Mouse (Mus musculus): ENCODE measurements at regions not wholly inside any gene's neighbourhood (a gene's known extent, or its start where the extent isn't known, plus 50 kb on each side); places are given as distances from the start of the nearest gene placed in this dataset.

GRCm38 (mm10) chr16:93215630-93216029 is 388.2 kb downstream of the Setd4 start:
- no peak for ATAC-seq (ENCODE audit: insufficient number of reproducible peaks, low FRiP score)
- H3K9ac ChIP-seq, result no peak overlapping the region
- H3K9me3 ChIP-seq (replicated peaks), result no peaks in the 10 kb centered on the region
- no peaks in the 10 kb centered on the region for H3K4me1 ChIP-seq (replicated peaks)
- H3K4me3 ChIP-seq, result no peak overlapping the region
- H3K4me2 ChIP-seq, result no peak overlapping the region
- no peak overlapping the region for H3K27ac ChIP-seq (ENCODE audit: poor library complexity, severe bottlenecking)
- 81% methylated on average over 4 of the region's 4 CpGs for WGBS
- H3K36me3 ChIP-seq, result no peaks in the 10 kb centered on the region
- H3K27me3 ChIP-seq (replicated peaks), result peaks cover 13% of the 10 kb centered on the region; the same call in 1 of the 2 replicates

- WGBS, result 69% methylated on average over 6 of the region's 6 CpGs
- no peak for ATAC-seq (ENCODE audit: insufficient number of reproducible peaks, low FRiP score)
- Histone ChIP-seq H3K4me3 (no peak overlapping the region), H3K4me1 (replicated peaks) (no peaks in the 10 kb centered on the region), H3K9me3 (replicated peaks) (no peaks in the 10 kb centered on the region), H3K36me3 (no peaks in the 10 kb centered on the region), H3K27me3 (replicated peaks) (peaks cover 13% of the 10 kb centered on the region; the same call in 1 of the 2 replicates), H3K4me2 (no peak overlapping the region), H3K27ac (ENCODE audit: poor library complexity, severe bottlenecking) (no peak overlapping the region), H3K9ac (no peak overlapping the region)
Measured at GRCm38 (mm10) chr16:93213618-93214017, 387.7 kb upstream of the Runx1 start.

- 78% methylated on average over 3 of the region's 3 CpGs for WGBS
- no peak for ATAC-seq (ENCODE audit: insufficient number of reproducible peaks, low FRiP score)
- H3K4me3 ChIP-seq, result no peak overlapping the region
Measured at GRCm38 (mm10) chr16:93207675-93208074, 381.7 kb upstream of the Runx1 start.

GRCm38 (mm10) chr16:93207217-93207616 is 381.3 kb upstream of the Runx1 start:
- H3K9ac ChIP-seq, result no peak overlapping the region
- 90% methylated on average over 5 of the region's 5 CpGs for WGBS

More at GRCm38 (mm10) chr16:93207675-93208074, 381.7 kb upstream of the Runx1 start:
- no peak overlapping the region for H3K9ac ChIP-seq
- H3K4me1 ChIP-seq (replicated peaks), result no peaks in the 10 kb centered on the region
- no peaks in the 10 kb centered on the region for H3K36me3 ChIP-seq
- H3K9me3 ChIP-seq (replicated peaks), result no peaks in the 10 kb centered on the region
- no peaks in the 10 kb centered on the region; the same call in 1 of the 2 replicates for H3K27me3 ChIP-seq (replicated peaks)
- no peak overlapping the region for H3K27ac ChIP-seq (ENCODE audit: poor library complexity, severe bottlenecking)
- H3K4me2 ChIP-seq, result no peak overlapping the region

GRCm38 (mm10) chr16:93206325-93206724 is 380.4 kb upstream of the Runx1 start:
- no peak overlapping the region for H3K9ac ChIP-seq
- H3K9me3 ChIP-seq (replicated peaks), result no peaks in the 10 kb centered on the region
- H3K4me3 ChIP-seq, result no peak overlapping the region
- no peak overlapping the region for H3K4me2 ChIP-seq
- ATAC-seq (ENCODE audit: insufficient number of reproducible peaks, low FRiP score), result no peak
- no peak overlapping the region for H3K27ac ChIP-seq (ENCODE audit: poor library complexity, severe bottlenecking)
- H3K36me3 ChIP-seq, result no peaks in the 10 kb centered on the region
- H3K27me3 ChIP-seq (replicated peaks), result no peaks in the 10 kb centered on the region; the same call in 1 of the 2 replicates
- 69% methylated on average over 4 of the region's 4 CpGs for WGBS
- H3K4me1 ChIP-seq (replicated peaks), result no peaks in the 10 kb centered on the region

More at GRCm38 (mm10) chr16:93207217-93207616, 381.3 kb upstream of the Runx1 start:
- no peak overlapping the region for H3K4me3 ChIP-seq
- H3K27me3 ChIP-seq (replicated peaks), result no peaks in the 10 kb centered on the region; the same call in 1 of the 2 replicates
- H3K36me3 ChIP-seq, result no peaks in the 10 kb centered on the region
- no peak overlapping the region for H3K4me2 ChIP-seq
- ATAC-seq (ENCODE audit: insufficient number of reproducible peaks, low FRiP score), result no peak
- no peaks in the 10 kb centered on the region for H3K9me3 ChIP-seq (replicated peaks)
- H3K27ac ChIP-seq (ENCODE audit: poor library complexity, severe bottlenecking), result no peak overlapping the region
- H3K4me1 ChIP-seq (replicated peaks), result no peaks in the 10 kb centered on the region

GRCm38 (mm10) chr16:93204601-93205000 is 378.7 kb upstream of the Runx1 start:
- Histone ChIP-seq H3K4me2 (no peak overlapping the region), H3K4me1 (replicated peaks) (no peaks in the 10 kb centered on the region), H3K4me3 (no peak overlapping the region), H3K27me3 (replicated peaks) (no peaks in the 10 kb centered on the region; the same call in none of the 2 replicates), H3K27ac (ENCODE audit: poor library complexity, severe bottlenecking) (no peak overlapping the region), H3K9me3 (replicated peaks) (no peaks in the 10 kb centered on the region), H3K9ac (no peak overlapping the region), H3K36me3 (no peaks in the 10 kb centered on the region)
- no peak for ATAC-seq (ENCODE audit: insufficient number of reproducible peaks, low FRiP score)
- 80% methylated on average over 4 of the region's 4 CpGs for WGBS

GRCm38 (mm10) chr16:93202591-93202990 is 376.6 kb upstream of the Runx1 start:
- no peaks in the 10 kb centered on the region for H3K36me3 ChIP-seq
- no peak overlapping the region for H3K4me3 ChIP-seq
- no peaks in the 10 kb centered on the region; the same call in none of the 2 replicates for H3K27me3 ChIP-seq (replicated peaks)
- no peaks in the 10 kb centered on the region for H3K9me3 ChIP-seq (replicated peaks)
- ATAC-seq (ENCODE audit: insufficient number of reproducible peaks, low FRiP score), result no peak
- no peaks in the 10 kb centered on the region for H3K4me1 ChIP-seq (replicated peaks)
- no peak overlapping the region for H3K9ac ChIP-seq
- no peak overlapping the region for H3K27ac ChIP-seq (ENCODE audit: poor library complexity, severe bottlenecking)
- H3K4me2 ChIP-seq, result no peak overlapping the region

- Histone ChIP-seq H3K9me3 (replicated peaks) (no peaks in the 10 kb centered on the region), H3K27me3 (replicated peaks) (no peaks in the 10 kb centered on the region; the same call in none of the 2 replicates), H3K4me3 (no peak overlapping the region), H3K9ac (no peak overlapping the region), H3K36me3 (no peaks in the 10 kb centered on the region), H3K4me2 (no peak overlapping the region), H3K27ac (ENCODE audit: poor library complexity, severe bottlenecking) (no peak overlapping the region), H3K4me1 (replicated peaks) (peaks cover 6% of the 10 kb centered on the region; the same call in 1 of the 2 replicates)
- 54% methylated on average over 8 of the region's 8 CpGs for WGBS
- peak; percentile 97 for ATAC-seq (ENCODE audit: insufficient number of reproducible peaks, low FRiP score)
Measured at GRCm38 (mm10) chr16:93197300-93197699, 371.4 kb upstream of the Runx1 start.

- no peak overlapping the region for H3K4me3 ChIP-seq
- no peak overlapping the region for H3K4me2 ChIP-seq
- H3K27me3 ChIP-seq (replicated peaks), result 0 out of 2 replicates have a peak, but pooled peaks cover 3% of the 10 kb centered on the region
- H3K4me1 ChIP-seq (replicated peaks), result peaks cover 10% of the 10 kb centered on the region; the same call in 1 of the 2 replicates
- H3K9me3 ChIP-seq (replicated peaks), result no peaks in the 10 kb centered on the region
- no peak for ATAC-seq (ENCODE audit: insufficient number of reproducible peaks, low FRiP score)
- no peaks in the 10 kb centered on the region for H3K36me3 ChIP-seq
- 50% methylated on average over 7 of the region's 7 CpGs for WGBS
- H3K27ac ChIP-seq (ENCODE audit: poor library complexity, severe bottlenecking), result no peak overlapping the region
- no peak overlapping the region for H3K9ac ChIP-seq
Measured at GRCm38 (mm10) chr16:93193921-93194481, 368.1 kb upstream of the Runx1 start.

- no peak for ATAC-seq (ENCODE audit: insufficient number of reproducible peaks, low FRiP score)
- WGBS, result 81% methylated on average over 6 of the region's 6 CpGs
- H3K4me1 ChIP-seq (replicated peaks), result peaks cover 10% of the 10 kb centered on the region; the same call in 1 of the 2 replicates
- H3K9me3 ChIP-seq (replicated peaks), result no peaks in the 10 kb centered on the region
- no peaks in the 10 kb centered on the region for H3K36me3 ChIP-seq
- H3K9ac ChIP-seq, result no peak overlapping the region
- 0 out of 2 replicates have a peak, but pooled peaks cover 3% of the 10 kb centered on the region for H3K27me3 ChIP-seq (replicated peaks)
- H3K27ac ChIP-seq (ENCODE audit: poor library complexity, severe bottlenecking), result no peak overlapping the region
- no peak overlapping the region for H3K4me2 ChIP-seq
- no peak overlapping the region for H3K4me3 ChIP-seq
Measured at GRCm38 (mm10) chr16:93193263-93193662, 367.3 kb upstream of the Runx1 start.

GRCm38 (mm10) chr16:93192651-93193173 is 366.8 kb upstream of the Runx1 start:
- no peaks in the 10 kb centered on the region for H3K36me3 ChIP-seq
- H3K27ac ChIP-seq (ENCODE audit: poor library complexity, severe bottlenecking), result no peak overlapping the region
- no peak overlapping the region for H3K4me2 ChIP-seq
- ATAC-seq (ENCODE audit: insufficient number of reproducible peaks, low FRiP score), result no peak
- no peak overlapping the region for H3K9ac ChIP-seq
- H3K4me1 ChIP-seq (replicated peaks), result peaks cover 10% of the 10 kb centered on the region; the same call in 1 of the 2 replicates
- H3K9me3 ChIP-seq (replicated peaks), result no peaks in the 10 kb centered on the region
- no peak overlapping the region for H3K4me3 ChIP-seq
- 0 out of 2 replicates have a peak, but pooled peaks cover 3% of the 10 kb centered on the region for H3K27me3 ChIP-seq (replicated peaks)
- WGBS, result 74% methylated on average over 9 of the region's 9 CpGs

Data from heart, embryonic 12.5 days (tissue).